Mouse (Mus musculus) megakaryocyte progenitor cell, adult 5-6 weeks (primary cell): ENCODE results near the gene Cdh13. TPM values are rescaled to one million over a fixed set of nuclear protein-coding genes. Genes with fewer than 3 reads are reported as not detected.

Source experiments
- ATAC-seq: replicated peaks from 2 replicates; pipeline ENCODE4 v1.8.0; 2016; ENCODE audit warnings: mild to moderate bottlenecking, moderate TSS enrichment, inconsistent platforms; ENCODE audit not compliant: poor library complexity
- total RNA-seq, 2 experiments: library from RNA; stranded (forward) in 1 of 2; stranded (reverse) in 1 of 2; fragments of 157-497, 149-512 nt in 1 of 2; fragments of 200-1000 nt in 1 of 2; gene quantifications; 2 replicates each; pipeline versions ENCODE4 v1.2.3 to v1.2.4; 2015 to 2017

Cdh13 gene
- total RNA-seq, 2 experiments from 2014 or later, result not detected

DNA sequence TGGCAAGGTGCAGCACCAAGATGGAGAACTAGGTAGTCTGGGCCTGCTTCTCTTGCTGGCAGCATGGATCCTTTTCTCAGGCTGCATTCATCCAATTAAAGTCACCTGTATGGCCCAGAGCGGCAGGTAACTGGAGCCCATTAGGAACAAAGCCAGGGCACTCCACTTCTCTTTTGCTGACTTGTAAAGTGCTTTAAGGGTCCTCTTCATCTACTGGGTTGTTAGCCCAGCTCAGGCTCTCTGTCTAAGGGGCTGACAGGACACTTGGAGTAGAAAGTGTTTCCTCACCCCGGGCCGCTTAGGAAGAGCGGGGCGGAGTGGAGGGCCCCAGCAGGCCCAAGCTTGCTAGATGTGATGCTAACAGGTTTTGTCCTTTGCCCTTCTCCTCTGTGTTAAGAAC lies 12.9 kb downstream of the Cdh13 start:
- ATAC-seq, result no peak

- no peak for ATAC-seq
These were observed 23.4 kb downstream of the Cdh13 start for GRCm38 (mm10) chr8:118306957-118307356.

DNA sequence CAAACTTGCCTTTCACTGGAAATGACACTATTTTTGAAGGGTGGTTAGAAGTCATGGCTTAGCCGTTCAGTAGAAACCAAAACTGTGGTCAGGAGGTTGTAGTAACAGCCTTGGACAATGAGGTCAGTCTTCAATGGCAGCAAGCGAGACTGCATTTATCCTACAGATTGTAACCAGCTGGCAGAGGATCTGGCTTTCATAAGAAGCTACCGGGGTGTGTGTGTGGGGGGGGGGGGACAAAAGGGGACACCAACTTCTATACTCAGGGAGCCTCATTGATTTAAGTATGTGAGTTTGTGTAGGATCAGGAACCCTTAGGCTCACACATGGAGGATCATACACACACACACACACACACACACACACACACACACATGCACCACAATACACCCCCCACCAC lies 25.6 kb downstream of the Cdh13 start:
- no peak for ATAC-seq

- ATAC-seq, result no peak
These were observed 30.1 kb downstream of the Cdh13 start for GRCm38 (mm10) chr8:118313426-118314187.

- no peak for ATAC-seq
These were observed 30.6 kb downstream of the Cdh13 start for GRCm38 (mm10) chr8:118314188-118314563.

DNA sequence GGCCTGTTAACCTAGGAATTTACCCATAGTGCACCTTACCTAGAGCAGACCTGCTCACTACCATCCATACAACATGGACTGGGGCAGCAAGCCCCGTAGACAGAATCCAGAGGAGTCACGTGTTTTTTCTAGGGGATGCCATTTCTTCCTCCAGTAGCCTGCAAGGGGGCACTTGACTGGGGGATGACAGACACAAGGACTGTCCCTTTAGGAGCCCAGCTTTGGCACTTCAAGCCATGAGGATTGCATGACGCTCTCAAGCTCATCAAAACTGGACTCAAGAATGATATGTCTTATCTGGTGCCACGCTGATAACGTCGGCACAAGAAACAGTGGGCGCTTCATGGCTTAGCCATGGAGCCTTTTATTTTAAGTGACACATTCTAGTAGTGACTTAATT lies 31.4 kb downstream of the Cdh13 start:
- ATAC-seq, result no peak

- no peak for ATAC-seq
These were observed 32.9 kb downstream of the Cdh13 start for GRCm38 (mm10) chr8:118316440-118316839.

GRCm38 (mm10) chr8:118320566-118320965 lies 37.0 kb downstream of the Cdh13 start:
- no peak for ATAC-seq

GRCm38 (mm10) chr8:118323421-118323820 lies 39.9 kb downstream of the Cdh13 start:
- no peak for ATAC-seq

DNA sequence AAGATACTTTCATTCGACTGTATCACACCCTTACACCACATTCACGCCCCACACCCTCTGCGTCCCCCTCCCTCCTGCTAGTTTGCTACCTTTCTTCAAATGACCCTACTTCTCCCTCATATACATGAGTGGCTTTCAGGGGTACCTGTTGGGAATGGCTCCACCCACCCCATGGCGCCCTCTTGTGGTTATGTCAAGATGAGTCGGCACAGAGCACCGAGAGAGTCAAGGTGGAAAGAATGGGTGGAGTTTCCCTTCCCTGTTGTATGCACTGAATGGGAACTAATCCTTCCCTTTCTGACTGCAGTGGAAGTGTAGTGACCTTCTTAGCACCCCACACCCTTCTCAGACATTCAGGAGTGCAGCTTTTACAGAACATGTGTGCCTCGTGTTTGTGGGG lies 51.4 kb downstream of the Cdh13 start:
- ATAC-seq, result no peak

GRCm38 (mm10) chr8:118339711-118340110 lies 56.2 kb downstream of the Cdh13 start:
- no peak for ATAC-seq

DNA sequence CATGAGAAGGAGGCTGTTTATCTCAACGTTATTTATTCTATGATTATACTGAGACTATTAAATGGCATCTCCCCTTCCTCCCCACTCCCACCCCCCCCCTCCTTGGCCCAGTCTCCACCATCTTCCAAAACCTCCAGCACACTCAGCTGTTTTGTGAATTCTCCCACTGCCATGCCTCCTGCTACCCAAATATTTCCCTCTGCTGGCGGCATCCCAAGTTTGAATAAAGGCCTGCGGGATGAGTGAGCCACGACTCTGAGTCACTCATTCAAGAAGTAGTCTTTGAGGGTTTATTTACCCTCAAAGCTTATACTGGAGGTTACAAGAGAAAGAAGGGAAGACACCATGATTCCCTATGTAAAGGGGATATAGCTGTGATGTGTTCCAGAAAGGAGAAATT lies 59.7 kb downstream of the Cdh13 start:
- ATAC-seq, result no peak

DNA sequence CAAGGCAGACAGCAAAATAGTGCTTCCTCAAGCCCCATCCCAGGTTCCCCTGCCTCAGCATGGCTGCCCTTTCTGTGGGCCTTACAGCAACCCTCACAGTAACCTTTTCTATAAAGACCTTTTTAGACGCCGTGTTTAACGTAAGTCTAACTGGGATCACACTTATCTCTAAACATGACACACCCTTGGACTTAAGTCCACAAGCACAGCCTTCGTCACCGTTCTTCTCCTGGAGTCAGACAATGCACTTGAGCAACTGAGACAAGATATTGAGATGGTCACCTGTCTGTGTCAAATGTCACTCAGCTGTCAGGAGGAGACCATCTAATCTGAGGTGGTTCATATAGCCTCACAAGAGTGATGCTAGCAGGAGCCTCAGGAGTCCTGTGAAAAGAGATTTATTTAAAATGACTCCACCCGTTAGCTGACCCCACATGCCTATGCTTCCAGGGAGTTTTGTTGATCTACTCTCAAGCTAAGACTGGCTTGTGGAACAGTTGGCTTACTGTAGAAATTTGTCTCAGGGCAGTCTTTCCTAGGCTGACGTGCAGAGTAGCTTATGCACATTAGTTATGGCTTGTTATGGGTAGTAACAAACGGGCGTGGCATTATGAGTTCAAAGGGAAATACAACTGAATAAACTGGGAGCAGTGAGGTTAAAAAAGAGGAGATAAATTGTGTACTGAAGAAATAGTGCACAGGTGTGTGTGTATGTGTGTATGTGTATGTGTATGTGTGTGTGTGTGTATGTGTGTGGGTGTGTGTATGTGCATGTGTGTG lies 65.4 kb downstream of the Cdh13 start:
- ATAC-seq, result no peak

- no peak for ATAC-seq
These were observed 66.6 kb downstream of the Cdh13 start for GRCm38 (mm10) chr8:118350136-118350535.

DNA sequence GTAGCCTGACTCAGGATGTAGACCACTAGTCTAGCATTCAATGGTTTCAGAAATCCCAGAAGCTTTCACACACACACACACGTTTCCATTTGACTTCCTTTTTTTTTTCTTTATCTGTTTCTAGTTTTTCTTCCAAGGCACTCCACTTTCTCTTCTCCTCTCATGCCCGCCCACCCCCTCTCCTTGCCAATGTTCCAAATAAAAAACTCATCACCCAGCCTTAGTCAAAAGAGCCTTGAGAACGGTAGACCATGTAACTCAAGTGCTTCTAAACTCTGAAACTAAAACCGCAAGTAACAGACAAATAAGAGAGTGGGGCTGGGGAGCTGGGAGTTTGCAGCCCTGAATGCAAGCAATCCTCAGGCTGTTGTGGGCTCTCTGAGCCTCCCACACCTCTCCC lies 69.5 kb downstream of the Cdh13 start:
- ATAC-seq, result no peak

DNA sequence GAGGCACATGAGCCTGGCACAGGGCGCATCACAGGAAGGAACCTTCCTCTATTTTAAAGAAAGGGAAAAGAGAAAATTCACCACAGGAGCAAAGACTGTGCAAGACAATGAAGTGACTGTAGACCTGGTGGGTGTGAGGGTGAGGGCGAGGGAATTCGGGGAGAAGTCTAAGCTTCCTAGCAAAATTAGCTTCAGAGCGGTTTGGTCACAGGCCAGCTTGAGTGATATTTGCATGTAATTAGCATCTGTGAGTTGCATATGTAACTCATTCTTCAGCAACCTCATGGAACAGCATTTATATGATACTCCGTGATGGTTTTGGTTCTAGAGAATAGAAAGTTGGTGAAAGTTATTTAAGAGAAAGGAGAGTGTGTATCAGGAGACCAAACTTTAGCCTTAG lies 73.5 kb downstream of the Cdh13 start:
- no peak for ATAC-seq

GRCm38 (mm10) chr8:118357596-118357995 lies 74.1 kb downstream of the Cdh13 start:
- ATAC-seq, result no peak

DNA sequence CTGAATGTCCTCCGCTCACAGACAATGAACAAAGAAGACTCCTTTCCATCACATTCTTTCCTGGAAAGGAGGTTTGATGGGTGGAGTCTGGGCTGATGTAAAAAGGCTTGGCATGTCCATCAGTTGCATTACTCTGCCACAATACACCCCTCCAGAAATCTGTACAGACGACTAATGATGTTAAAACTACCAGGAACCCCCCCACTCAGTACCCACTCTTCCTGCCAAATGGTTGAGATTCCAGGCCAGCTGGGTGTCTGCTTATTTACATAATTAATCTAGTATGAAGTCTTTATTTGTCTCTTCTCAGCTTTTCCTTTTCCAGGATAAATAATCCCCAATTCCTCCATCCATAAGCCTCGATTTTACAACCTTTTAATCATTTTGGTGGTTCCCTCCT lies 80.2 kb downstream of the Cdh13 start:
- ATAC-seq, result no peak

DNA sequence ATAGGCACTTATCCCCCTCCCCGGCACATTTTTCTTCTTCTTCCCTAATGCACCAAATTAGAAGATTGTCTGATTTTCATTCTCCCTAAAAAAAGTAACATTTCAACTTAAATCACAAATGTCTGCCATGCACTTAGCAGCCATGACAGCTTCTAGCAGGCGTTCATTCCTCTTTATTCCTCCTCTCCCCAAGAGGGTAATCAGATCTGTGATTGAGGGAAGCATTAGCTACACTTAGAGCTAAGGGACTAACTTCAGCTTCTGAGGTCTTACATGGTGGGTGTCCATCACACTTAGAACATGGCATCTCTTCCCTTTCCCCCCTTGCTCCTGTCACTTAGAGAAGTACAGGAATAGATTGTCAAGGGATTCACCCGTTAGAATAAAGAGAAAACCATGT lies 89.6 kb downstream of the Cdh13 start:
- no peak for ATAC-seq

- no peak for ATAC-seq
These were observed 91.2 kb downstream of the Cdh13 start for GRCm38 (mm10) chr8:118374738-118375137.

DNA sequence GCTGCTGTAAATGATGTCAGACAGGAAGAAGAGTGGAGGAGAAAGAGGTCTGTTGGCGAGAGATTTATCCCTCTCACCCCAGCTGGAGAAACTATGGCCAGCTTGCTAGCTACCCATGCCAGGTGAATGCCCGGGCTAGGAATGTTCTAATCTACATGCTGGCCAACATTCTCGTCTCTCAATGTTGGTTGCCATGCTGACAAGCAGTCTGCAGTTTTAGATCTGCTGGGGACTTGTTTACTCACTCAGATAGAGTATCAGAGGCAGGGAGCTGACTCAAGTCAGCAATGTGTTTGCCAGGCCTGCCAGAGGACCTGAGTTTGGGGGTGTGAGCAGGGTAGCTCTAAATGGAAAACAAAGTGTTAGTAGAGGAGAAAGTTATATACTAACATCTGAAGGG lies 93.3 kb downstream of the Cdh13 start:
- no peak for ATAC-seq

DNA sequence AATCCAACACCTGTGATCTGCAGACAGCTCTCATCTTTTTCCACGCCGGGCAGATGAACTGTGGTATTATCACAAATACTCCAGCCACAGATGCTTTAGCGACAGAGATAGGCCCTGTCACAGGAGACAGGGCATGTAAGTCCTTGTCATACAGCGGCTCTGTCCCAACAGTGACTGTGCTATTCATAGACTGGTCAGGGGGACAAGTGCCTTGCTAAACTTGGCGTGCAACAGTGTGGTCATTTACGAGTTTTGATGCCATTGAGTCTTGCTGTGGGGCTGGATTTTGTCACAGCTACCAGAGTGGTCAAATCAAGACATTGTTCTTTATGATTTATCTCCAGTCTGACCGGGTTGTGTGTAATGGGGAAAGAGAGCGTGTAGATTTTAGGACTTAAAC lies 95.5 kb downstream of the Cdh13 start:
- no peak for ATAC-seq

GRCm38 (mm10) chr8:118379657-118380056 lies 96.1 kb downstream of the Cdh13 start:
- no peak for ATAC-seq
